Mouse (Mus musculus): ENCODE results near the gene Gm21586.
"Not testable (repeated sequence)": the region's sequence is repeated elsewhere in the genome, so short reads cannot be mapped to it uniquely, and the experiment has no call there.

Gm21586 gene

DNA sequence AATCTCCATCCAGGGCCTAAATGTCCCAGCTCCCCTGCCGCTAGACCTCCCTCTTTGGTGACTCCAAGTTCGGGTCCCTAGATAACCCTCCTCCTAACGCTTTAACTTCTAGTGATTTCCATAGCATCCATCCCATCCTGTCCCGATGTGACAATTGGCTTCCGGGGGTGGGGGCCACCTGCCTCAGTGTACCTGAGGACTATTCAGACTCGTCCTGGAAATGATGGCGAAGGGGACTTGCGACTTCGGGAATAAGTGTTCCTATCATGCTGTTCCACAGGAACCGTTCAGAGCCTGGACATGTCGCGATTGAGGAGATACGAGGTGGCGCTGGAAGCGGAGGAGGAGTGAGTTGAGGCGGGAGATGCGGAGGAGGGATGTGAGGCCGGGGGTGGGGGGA is at the start of gene Gm21586:
Gene Gm21586, plus strand, starts transcription at position 301 of the 400 bp plus-strand sequence.
- not testable (repeated sequence) for DNase-seq

DNA sequence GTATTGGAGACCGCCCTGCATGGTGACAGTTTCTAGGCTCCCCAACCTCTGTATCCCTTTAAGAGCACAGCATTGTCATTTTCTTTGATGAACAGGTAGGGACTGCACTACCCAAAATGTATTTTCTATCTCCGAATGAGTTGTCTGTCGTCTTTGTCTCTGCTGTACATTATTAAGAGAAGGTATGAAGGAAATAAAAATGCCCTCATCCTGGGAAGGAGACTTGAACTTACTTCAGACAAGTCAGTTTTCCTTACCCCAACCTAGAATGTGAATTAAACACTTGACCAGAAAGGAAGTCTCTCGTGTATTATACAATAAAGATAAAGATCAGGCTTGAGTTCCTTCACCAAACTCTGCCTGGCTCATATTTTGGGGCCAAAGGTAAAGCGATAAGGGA is 27.3 kb downstream of the Gm21586 start, which contains the start of gene Gm2163:
Gene Gm2163, plus strand, starts transcription at position 301 of the 400 bp plus-strand sequence.
- not testable (repeated sequence) for DNase-seq
